Mouse (Mus musculus): Measurements from ENCODE around the gene Msi2. TPM values are rescaled to one million over a fixed set of nuclear protein-coding genes. Genes with fewer than 3 reads are reported as not detected.

Msi2 gene
- total RNA-seq, 4 experiments from 2014 or later: 158 to 319 (median 228) TPM

DNA sequence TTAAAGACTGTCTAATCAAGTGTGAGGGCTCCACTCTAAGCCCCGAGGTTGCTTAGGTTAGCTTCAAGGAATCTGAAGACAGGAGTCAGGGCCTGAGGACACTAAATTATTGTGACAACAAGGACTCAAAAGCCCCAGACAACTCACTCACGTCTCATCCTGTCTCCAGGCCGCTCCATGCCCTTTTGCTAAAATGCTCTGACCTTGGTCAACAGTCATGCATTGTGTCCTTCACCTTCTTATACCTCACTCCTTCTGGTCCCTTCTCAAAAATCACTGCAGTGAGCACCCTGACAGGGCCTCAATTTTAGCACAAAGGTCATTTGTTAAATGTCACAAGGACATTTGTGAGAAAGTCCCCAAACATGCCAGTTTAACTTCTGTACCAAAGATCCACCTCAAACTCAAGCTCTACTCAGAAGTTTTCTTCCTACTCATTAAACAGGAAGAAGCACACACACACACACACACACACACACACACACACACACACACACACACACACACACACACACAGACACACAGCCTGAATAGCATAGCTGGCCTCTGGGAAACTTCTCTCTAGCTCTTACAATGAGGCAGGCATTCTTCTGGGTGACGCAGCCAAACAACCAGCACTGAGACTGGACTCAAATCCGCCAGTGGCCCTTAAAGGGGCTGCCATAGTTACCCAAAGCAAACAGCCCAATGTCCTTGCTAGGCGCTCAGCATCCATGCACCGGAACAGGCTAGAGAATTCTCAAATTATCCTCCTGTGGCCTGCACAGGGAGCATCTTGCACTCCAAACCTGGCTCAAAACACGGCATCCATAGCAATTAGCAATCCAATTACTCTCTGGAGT lies 178.5 kb downstream of the Msi2 start:
- DNase-seq: no peak

DNA sequence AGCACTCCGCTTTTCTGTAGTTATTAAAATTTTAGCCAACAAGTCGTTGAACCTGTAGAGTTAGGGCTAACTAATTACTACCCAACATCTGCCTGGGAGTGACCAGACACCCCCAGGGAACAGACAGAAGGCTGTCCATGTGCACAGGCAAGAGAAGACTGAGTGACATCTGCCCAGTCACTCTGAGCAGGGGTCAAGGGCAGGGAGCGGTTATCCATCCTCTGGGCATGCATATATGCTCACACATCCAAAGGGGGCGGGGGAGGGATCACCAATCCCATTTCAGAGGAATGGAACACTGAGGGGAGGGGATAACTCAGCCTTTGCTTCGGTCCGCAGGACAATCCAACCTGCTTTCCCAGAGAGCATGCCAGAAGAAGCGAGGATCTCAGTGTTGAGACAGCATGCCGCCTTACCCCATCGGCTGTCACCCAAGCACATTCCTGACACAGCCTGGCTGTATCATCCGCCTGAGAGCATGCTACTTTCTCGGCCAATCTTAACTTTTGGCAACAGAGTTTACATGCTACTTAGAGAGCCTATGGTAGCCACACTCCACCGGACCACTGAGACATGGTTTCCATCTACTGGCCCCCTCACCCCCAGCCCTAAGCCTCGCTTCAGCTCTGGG lies 179.5 kb downstream of the Msi2 start:
- DNase-seq: no peak

DNA sequence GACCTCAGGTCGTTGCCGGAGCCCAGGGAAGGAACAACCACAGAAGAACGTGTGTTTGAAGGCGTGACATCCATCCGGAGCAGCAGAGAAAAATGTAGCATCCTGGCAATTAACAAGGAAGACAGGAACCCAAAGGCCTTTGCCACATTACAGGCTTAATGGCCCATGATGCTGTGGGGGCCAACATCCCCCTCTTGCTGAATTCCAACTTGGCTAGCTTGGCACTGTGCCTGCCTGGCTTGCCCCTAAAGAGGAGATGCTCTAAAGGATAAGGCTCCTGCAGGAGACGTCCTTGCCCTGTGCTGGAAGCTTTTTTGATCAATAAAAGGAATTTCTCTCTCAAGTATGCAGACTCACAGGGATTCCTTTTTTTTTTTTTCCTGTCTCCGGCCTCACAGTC lies 181.0 kb downstream of the Msi2 start:
- DNase-seq: no peak

DNA sequence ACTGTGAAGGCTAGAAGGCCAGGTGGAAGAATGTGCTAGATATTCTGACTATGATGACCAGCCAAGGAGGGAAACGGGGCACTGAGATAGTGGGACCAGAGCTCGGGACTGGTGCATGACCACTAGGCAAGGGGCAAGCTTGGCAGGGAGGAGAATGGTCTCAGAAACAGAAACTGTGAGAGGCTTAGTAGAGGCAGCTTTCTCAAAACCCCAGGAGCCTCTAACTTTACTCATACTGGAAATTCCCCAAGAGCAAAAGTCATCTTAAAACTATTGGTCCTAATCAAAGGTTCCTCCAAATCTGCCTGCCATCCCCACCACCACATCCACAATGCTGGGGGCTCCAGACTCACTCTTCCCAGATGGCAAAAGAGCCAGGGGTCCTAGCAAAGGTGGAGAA lies 181.5 kb downstream of the Msi2 start:
- DNase-seq: no peak

DNA sequence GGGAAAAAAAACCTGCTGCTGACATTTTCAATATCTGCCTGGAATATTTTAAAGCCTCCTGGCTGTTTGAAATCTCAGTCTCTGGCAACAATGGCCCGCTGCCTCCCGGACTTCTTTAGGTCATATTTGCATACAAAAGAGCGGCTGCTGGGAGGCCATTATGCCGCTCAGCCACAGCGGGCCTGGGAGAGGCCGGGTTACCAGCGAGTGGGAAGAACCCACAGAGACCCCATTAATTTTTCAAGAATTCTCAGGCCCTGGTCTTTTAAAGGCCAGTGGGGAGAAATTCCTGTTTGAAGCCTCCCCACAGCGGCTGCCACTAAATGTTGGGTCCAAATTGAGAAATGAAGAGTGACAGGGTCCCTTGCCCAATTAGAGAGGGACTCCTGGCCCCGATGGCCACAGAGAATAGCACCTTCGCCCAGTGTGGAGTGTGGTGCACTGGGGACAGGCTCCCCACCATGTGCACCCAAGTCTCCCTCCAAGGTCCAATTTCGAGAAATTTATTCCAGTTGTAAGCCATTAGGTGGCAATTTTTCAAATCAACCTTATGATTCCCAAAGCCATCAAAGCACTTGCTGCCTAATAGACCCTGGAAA lies 183.9 kb downstream of the Msi2 start:
- no peak for DNase-seq

DNA sequence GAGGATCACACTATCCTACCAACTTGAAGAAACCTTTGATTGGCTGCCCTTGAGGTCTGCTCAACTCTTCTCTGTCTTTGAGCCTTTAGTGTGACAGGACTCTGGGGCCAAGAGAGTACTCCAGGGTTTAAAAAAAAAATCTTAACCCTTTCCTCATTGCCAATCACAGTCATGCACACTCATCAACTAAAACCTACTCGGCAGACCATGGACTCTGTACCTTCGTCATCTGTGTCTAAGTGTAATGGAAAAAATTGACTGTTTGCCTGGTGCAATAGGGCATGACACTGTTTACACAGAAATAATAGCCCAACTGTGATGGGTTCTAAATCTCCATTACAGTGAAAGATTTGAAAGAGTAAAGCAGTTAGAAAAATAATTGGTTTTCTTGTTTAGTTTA lies 186.3 kb downstream of the Msi2 start:
- no peak for DNase-seq

DNA sequence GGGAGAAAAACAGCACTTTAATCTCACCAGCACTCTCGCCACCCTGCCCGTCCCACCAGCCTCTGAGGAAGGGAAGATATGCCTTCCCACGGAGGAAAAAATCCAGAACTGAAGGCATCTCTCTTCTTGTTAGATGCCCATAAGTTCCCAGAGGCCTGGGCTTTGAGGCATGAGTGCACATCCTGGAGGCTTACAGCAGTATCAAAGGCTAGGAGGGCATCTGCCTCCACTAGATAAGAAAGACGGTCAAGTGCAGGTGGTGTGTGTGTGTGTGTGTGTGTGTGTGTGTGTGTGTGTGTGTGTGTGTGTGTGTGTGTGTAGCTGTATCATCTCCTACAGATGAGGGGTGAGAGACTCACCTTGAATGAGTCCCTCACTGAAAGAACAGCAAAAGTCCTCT lies 188.3 kb downstream of the Msi2 start:
- no peak for DNase-seq

DNA sequence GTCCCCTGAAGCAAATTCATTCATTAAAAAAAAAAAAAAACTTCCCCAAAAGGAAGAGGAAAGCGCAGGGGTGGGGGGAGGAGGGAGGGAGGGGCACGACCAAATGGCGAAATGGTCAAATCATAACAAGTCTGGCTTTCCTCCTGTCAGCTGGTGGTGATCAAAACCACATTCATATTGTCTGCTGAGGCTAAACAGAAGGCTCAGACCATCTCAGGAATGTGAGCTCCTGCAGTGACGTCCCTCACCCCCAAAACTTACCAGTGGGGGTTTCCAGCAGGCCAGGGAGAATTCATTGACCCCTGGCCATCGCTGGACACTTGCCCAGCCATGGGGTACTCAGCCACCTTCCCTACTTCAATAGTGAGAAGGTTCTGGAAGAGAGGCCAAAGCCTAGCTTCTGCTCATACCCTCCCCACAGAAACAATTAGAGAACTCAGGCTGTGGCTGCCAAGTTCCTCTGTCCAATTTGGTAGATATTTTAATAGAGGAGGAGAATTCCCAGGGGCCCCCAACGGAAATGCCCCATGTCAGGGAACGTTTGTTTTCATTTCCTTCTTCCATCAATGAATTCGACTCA lies 189.7 kb downstream of the Msi2 start:
- no peak for DNase-seq

DNA sequence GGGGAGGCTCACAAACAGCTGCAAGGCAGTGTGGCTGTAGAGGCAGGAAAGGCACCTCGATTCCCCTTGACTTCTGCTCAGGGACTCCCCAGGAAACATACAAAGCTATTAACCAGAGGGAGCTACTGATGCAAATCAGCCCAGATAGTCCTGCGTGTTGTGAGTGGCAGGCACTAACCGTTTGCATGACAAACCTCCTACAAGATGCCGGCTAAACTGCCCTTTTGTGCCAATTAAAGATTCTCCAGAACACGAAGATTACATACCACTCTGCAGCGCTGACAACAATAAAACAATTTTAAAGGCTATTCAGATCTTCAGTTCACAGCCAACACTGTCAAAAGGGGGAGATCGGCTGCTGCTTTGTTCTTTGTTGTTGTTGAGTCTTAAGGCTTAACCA lies 191.6 kb downstream of the Msi2 start:
- no peak for DNase-seq

DNA sequence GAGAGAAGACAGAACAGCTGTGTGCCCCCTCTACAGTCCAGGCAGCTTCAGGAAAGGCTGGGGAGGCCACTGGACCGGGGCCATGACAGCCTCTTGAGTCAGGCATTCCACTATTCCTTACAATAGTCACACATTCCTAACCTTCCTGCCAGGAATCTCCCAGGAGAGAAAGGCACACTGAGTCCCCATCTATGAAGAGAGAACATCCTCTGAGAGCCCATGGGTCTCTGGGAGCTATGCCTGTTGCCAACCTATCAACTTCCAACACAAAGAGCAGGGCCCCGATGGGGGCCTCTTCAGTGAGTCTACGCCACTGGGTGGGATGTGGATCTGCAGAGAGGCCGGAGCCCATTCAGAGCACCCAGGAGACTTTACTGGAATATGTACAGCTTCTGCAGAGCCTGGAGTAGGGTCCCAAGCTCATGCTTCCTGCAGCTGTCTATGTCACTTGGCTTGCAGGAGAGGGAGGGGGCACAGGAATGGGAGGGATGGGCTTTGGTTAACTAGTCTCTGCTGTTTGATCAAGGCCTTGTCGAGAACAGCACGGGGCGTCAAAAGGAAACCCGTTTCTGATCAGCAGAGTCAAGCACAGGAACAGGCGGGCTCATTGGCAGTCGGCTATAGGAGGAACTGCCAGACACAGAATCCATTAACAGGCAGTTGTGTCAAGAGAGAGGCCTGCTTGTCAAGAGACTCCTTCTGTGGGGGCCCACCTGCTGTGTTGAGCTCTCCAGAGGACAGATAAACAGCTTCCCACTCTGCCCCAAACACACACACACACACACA lies 193.3 kb downstream of the Msi2 start:
- DNase-seq: no peak

DNA sequence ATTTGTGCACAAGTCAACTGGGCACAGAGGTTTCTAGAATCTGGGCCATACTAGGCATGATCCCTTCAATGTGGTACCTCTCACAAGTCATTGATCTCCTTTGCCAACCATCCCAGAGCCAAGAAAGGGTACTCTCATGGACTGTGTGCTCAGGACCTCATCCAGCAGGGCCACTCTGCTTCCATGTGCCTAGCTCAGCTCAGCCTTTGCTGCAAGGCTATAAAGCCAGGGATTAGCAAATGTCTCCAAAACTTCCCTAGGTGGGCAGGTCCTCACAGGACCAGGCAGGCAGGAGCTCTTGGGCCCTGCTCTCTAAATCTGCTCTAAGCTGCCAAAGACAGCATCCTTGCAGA lies 193.9 kb downstream of the Msi2 start:
- DNase-seq: no peak

DNA sequence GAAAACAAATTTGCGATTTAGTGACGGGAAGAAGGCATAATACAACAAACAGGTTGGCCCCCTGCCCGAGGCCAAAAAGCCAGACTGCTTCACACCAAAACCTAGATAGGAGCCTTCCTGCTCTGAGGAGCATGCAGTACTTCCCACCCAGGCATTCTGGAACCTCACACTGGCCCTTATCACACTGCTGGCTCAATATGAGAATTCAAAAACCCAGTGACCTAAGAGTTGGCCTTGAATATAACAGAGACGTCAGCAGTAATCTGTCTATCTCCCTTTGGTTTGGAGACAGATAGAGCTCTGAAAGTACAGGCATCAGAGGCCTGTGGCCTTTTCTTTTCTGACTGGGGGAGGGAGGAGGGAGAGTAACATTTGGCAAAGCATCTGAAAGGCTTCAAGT lies 194.4 kb downstream of the Msi2 start:
- DNase-seq: peak; percentile 74

DNA sequence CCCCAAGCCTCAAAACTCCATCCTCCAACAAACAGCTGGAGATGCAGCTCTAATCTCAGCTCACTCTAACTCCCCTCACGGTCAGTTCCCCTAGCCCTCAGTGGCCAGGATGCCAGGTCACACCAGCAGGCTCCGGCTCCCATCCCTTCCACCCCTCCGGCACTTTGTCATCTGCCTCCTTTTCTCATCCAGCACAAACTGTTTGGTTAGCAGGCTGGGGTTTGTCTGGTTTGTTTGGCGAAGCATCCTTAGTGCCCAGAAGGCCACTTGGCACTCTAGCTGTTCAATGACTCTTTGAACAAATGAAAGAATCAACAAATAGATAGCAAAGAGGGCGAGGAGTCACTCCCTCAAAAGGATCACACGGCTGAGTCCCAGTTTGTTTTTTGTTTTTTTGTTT lies 194.8 kb downstream of the Msi2 start:
- no peak for DNase-seq

DNA sequence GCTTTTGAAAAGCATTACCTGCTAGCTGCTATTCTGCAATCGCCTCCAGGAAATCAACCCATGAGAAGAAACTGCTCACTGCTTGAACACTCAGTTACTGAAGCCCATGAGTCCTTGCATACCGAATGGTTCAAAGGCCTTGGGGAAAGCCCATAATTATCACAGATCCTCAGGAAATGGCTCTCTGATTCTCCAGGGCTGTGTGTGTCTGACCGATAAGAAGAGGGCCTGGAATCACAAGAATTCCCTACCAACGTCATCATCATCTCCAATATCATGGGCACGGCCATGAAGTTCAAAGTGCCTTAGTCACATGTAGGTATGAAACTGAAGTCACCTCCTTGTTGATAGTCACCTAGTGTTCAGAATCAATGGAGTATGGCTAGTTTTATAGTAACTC lies 196.2 kb downstream of the Msi2 start:
- no peak for DNase-seq

DNA sequence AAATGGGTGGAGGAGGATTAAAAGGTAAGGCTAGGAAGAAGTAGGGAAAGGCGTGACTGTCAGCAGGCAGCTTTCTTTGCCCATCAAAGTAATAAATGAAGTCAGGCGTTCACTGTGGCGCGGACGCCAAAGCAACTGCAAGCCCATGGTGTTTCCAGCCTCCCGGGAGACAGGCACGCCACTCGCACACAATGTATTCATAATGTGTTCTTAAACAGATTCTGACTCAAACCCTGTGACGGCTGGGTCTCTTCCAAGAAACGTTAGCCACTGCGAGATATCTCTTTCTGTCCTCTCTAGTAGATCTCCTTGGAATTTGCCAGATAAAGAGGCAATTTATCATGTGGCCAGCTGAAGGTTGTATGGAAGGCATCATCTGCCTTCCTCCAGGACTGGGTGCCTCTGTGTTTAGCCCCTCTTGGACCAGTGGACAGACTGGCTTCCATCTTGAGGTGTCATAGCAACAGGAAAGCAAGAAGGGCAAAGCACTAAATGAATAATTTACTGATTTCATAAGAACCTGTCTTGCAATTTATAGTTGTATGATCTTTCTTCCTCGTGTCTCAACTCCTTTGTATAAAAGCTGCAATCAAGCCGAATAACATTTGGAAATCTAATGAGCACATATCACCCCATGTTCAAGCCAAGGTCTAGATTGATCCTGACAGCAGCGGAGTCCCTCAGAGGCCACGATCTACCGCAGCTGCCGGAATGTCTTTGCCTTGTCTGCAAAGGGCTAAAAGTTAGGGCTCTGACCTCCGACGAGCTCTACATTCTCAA lies 197.2 kb downstream of the Msi2 start:
- peak; percentile 63 for DNase-seq

DNA sequence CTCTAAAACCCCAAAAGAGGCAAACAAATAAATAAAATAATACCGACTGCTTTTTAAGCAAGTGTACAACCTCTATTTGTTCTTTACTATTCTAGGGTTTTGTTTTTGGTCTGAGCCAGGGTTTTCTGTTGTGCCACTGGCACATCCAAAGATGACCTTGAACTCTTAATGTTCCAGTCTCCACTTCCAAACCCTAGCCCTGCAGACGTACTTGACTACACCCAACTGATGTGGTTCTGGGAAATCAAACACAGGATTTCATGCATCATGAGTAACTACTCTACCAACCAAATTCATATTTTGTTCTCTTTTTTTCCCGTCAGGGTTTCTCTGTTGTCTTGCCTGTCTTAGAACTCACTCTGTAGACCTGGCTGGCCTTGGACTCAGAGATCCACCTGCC lies 200.0 kb downstream of the Msi2 start:
- DNase-seq: no peak

DNA sequence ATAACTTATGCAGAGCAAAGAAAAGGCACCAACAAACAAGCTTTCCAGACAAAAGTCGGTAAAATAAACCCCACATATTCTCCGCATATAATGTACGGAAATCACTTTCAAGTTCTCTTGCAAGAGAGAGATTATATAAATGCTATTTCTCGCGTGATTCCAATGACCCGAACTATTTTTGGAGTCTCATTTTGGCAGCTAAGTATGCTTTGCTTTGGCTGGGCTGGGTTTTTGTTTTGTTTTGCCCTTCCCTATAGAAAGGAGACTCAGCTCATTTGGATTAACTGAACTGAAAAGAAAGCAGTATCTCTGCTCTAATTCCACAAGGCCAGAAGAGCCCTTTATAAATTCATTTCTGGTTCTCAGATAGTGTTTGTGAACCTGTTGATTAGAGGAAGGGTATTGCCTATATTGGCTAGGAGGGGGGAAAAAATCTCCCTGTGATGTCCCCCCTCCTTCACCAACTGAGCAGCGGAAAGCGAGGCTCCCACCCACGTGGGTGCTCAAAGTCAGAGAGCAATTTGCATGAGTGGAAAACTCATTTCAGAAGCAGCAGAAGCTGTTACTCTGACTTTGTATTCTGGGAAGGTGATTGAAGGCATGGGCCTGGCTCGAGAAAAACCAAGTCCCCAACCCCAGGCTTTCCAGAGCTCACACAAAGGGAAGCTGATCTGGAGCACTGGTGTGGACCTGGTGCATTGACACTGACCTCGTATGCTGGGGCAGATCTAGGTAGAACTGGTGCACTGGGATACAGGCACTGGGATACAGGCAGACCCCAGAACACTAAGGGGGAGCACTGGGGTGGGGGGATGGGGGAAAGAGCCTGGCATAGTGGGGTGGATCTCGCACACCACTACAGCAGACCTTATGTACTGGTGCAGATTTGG lies 201.5 kb downstream of the Msi2 start:
- no peak for DNase-seq

DNA sequence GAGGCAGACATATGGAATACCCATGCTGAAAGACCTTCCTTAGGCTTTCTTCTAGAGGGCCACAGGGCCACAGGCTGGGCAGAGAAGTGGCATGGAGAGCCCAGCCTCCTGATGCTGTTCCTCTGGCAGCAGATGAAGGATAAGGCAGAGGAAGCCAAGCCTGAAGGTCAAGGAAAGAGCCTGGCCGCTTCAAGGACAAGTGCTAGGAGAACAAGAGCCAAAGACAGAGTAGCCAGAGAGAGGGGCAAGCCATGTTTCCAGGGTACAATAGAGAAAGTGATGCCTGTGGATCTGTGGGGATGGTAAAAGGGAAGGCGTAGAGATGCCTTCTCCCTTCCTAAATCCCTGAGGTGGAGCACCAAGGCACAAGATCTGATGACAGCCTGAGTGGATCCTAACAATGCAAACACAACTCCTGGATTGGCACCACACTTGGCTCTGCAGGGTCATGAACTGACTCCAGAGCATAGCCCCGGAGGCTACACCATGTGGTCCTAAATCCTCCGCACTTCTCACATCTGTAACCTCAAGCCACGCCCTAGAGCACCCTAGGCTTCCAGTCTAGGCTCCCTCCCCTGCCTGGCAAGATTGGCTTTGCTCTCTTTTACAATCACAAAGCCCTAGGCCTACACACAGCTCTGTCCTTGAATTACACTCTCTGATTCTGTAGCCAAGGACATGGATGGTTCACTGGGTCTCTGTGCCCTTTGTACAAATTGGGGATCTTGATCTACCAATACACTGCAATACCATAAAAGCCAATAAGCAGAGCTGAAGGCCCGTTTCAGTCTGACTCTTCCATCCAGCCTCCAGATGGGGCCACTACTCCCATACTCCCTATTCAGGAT lies 202.4 kb downstream of the Msi2 start:
- peak; percentile 57 for DNase-seq

DNA sequence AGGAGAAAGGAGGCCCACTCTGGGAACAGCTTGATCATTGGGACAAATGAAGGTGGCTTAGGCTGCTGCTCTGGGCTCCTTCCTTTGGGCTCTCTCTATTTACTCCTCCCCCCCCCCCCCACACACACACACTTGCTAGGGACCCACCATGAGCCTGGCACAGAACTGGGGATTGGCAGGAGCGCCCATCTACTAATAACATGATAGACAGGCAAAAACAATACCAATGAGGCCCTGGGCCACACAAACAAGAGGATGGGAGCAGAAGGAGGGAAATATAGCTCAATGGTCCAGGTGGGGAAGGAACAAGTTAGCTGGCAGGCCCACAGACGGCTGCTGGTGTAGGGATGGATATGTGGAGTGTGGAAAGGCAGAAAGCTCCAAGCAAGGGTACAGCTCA lies 203.0 kb downstream of the Msi2 start:
- DNase-seq: no peak
